Mouse (Mus musculus) heart, adult 2 months (tissue): Measurements from ENCODE around the gene Clcn6. TPM values are rescaled to one million over a fixed set of nuclear protein-coding genes. Genes with fewer than 3 reads are reported as not detected.
A peak's percentile ranks its signal among the peaks of the same experiment; 100 is the strongest.

ENCODE experiments used
- DNase-seq, 2 experiments: peaks; one replicate each; pipeline ENCODE4 v3.0.0; 2021
- H3K27ac ChIP-seq: fragments of 200-600 bp; 2 replicates; pipeline ENCODE4 v1.8.1; 2022
- H3K27me3 ChIP-seq: fragments of 200-500 bp; 2 replicates; pipeline ENCODE4 v1.6.1; 2012; ENCODE audit warnings: mild to moderate bottlenecking, low read length, inconsistent platforms, mixed read lengths; ENCODE audit not compliant: control insufficient read depth, insufficient read depth
- H3K36me3 ChIP-seq: fragments of 200-500 bp; 2 replicates; pipeline ENCODE4 v1.6.1; 2012; ENCODE audit warnings: low read length, inconsistent platforms; ENCODE audit not compliant: control insufficient read depth, insufficient read depth
- H3K4me1 ChIP-seq: fragments of 200-500 bp; 2 replicates; pipeline ENCODE4 v1.6.1; 2011; ENCODE audit warnings: low read length; ENCODE audit not compliant: control insufficient read depth, insufficient read depth
- H3K4me3 ChIP-seq: fragments of 200-600 bp; 2 replicates; pipeline ENCODE4 v1.8.1; 2022
- H3K79me2 ChIP-seq: fragments of 200-500 bp; replicated peaks from 2 replicates; pipeline ENCODE4 v1.6.1; 2012; ENCODE audit warnings: mild to moderate bottlenecking, inconsistent platforms, low read length, moderate library complexity, mixed read lengths; ENCODE audit not compliant: control insufficient read depth, insufficient read depth
- H3K9ac ChIP-seq: fragments of 200-500 bp; 2 replicates; pipeline ENCODE4 v1.6.1; 2012; ENCODE audit warnings: low read depth, mild to moderate bottlenecking, control low read depth, inconsistent platforms, low read length, mixed read lengths
- CTCF ChIP-seq: fragments of 200-600 bp; IDR thresholded peaks from 2 replicates; pipeline ENCODE4 v1.8.1; 2022; ENCODE audit warnings: antibody characterized with exemption, mild to moderate bottlenecking, moderate library complexity
- EP300 ChIP-seq: fragments of 200-500 bp; IDR thresholded peaks from 2 replicates; pipeline ENCODE4 v1.6.1; 2011; ENCODE audit warnings: low read depth, low read length, control low read depth; ENCODE audit not compliant: insufficient read depth
- POLR2A ChIP-seq: fragments of 200-500 bp; IDR thresholded peaks from 2 replicates; pipeline ENCODE4 v1.6.1; 2011; ENCODE audit warnings: mild to moderate bottlenecking, low read depth, low read length, control low read depth; ENCODE audit not compliant: insufficient read depth
- WGBS: fragments of 180-500 bp; shearing (Covaris S2); methylation state at CpG from one replicate; pipeline ENCODE4 v1.1.7; 2018; 5-methylcytosine and 5-hydroxymethylcytosine counted together
- intact Hi-C: fragments of 180-260 bp; cut with DNase I; formaldehyde crosslinking; loops from one replicate; pipeline ENCODE4 v1.15.1; 2025
- polyA plus RNA-seq: library from polyadenylated mRNA; depleted of rRNA; stranded (reverse); fragments of >200 nt; gene quantifications from 2 replicates; pipeline ENCODE4 v1.2.3, GENCODE M21; 2012
- total RNA-seq, 2 experiments: library from RNA; stranded (reverse); gene quantifications; 2 replicates each; pipeline ENCODE4 v1.2.3; 2021

Clcn6 gene
- total and polyA plus RNA-seq, 3 experiments = 7.5 to 8.9 (median 8.1) TPM

- Histone ChIP-seq H3K4me1 (peaks cover 27% of the 10 kb centered on the region), H3K36me3 (no peaks in the 10 kb centered on the region; the same call in 1 of the 2 replicates), H3K79me2 (peaks cover 2% of the 10 kb centered on the region), H3K27me3 (no peaks in the 10 kb centered on the region), H3K9ac (no peak overlapping the region), H3K4me3 (no peak overlapping the region), H3K27ac (peak overlapping the region; percentile 72)
- TF ChIP-seq CTCF (no peak), EP300 (0 out of 2 replicates have a peak, but pooled peaks have one; percentile 10)
- DNase-seq = peak; percentile 67 to 75
- intact Hi-C loops = no loop called here
- 16% methylated on average over 8 of the region's 8 CpGs for WGBS
Measured at GRCm38 (mm10) chr4:148084261-148084714, 45.7 kb upstream of the Clcn6 start.

GRCm38 (mm10) chr4:148083176-148083899, 44.7 kb upstream of the Clcn6 start:
- H3K36me3 ChIP-seq = no peaks in the 10 kb centered on the region; the same call in 1 of the 2 replicates
- peaks cover 27% of the 10 kb centered on the region for H3K4me1 ChIP-seq
- TF ChIP-seq EP300 = no peak
- TF ChIP-seq POLR2A = no peak
- no peak for TF ChIP-seq CTCF
- H3K9ac ChIP-seq = no peak overlapping the region
- H3K27me3 ChIP-seq = no peaks in the 10 kb centered on the region
- peak; percentile 66 to 73 for DNase-seq
- H3K4me3 ChIP-seq = no peak overlapping the region
- H3K27ac ChIP-seq = peak overlapping the region; percentile 72
- peaks cover 2% of the 10 kb centered on the region for H3K79me2 ChIP-seq
- 51% methylated on average over 21 of the region's 21 CpGs for WGBS
- intact Hi-C loops = loop anchor here (2.0 kb wide), 1 partner anchor 45 kb away; the partner anchor contains the start of genes Clcn6 and Mthfr

- DNase-seq = peak; percentile 64 to 68
- TF ChIP-seq CTCF = peak; percentile 86
- no peak for TF ChIP-seq EP300
- no peak for TF ChIP-seq POLR2A
- Histone ChIP-seq H3K79me2 (no peaks in the 10 kb centered on the region), H3K4me1 (peaks cover 25% of the 10 kb centered on the region), H3K4me3 (no peak overlapping the region), H3K36me3 (no peaks in the 10 kb centered on the region; the same call in 1 of the 2 replicates), H3K27me3 (no peaks in the 10 kb centered on the region), H3K27ac (peak overlapping the region; percentile 38), H3K9ac (no peak overlapping the region)
- 54% methylated on average over 12 of the region's 12 CpGs for WGBS
- intact Hi-C loops = loop anchor here (2.0 kb wide), 1 partner anchor 44 kb away; the partner anchor contains the start of genes Clcn6 and Mthfr
Measured at GRCm38 (mm10) chr4:148082257-148083044, 43.8 kb upstream of the Clcn6 start.

- Histone ChIP-seq H3K27ac (no peak overlapping the region), H3K36me3 (no peaks in the 10 kb centered on the region; the same call in 1 of the 2 replicates), H3K79me2 (no peaks in the 10 kb centered on the region), H3K27me3 (no peaks in the 10 kb centered on the region), H3K4me1 (peaks cover 17% of the 10 kb centered on the region), H3K9ac (no peak overlapping the region), H3K4me3 (no peak overlapping the region)
- 92% methylated on average over 10 of the region's 10 CpGs for WGBS
- no peak for TF ChIP-seq EP300
- TF ChIP-seq CTCF = no peak
- TF ChIP-seq POLR2A = no peak
- intact Hi-C loops = no loop called here
- no peak for DNase-seq
Measured at GRCm38 (mm10) chr4:148081201-148081600, 42.6 kb upstream of the Clcn6 start.

- H3K9ac ChIP-seq = no peak overlapping the region
- no peaks in the 10 kb centered on the region; the same call in 1 of the 2 replicates for H3K36me3 ChIP-seq
- 82% methylated on average over 1 of the region's 1 CpGs for WGBS
- H3K4me3 ChIP-seq = no peak overlapping the region
- TF ChIP-seq POLR2A = no peak
- TF ChIP-seq CTCF = no peak
- TF ChIP-seq EP300 = no peak
- H3K27me3 ChIP-seq = no peaks in the 10 kb centered on the region
- intact Hi-C loops = no loop called here
- H3K27ac ChIP-seq = no peak overlapping the region
- H3K4me1 ChIP-seq = peaks cover 13% of the 10 kb centered on the region
- no peak for DNase-seq
- H3K79me2 ChIP-seq = no peaks in the 10 kb centered on the region
Measured at GRCm38 (mm10) chr4:148080597-148080973, 42.0 kb upstream of the Clcn6 start.
